ENCODE assay signal across 11 mouse cellular contexts in the genomic region with DNA sequence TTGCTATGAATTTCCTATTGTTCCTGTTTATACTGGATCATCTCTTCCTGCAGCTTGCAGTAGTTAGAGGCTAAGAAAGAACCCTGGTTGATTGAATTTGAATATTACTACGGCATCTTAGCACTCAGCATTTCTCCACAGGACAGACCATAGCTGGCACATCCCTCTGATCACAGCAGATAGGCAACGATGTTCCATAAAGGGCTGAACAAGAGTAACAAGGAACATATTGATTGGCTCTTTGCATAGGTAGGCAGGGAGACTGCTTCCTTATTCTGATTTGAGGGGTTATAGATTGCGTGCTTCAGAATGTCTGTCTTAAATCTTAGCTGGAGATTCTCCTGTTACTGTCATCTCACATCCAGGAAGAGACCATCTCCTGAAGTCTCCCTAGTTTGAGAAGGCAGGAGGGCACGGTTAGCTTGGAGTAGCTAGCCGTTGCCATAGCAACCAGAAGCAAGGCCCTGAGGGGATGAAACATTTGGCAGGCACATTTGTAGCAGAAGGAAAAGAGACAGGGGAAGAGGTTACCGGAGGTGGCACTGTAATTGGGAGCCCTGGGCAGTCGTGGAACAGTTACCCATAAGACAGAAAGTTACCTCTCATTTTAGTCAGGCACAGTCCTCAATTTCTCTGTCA.
DNase-seq lines count a peak whose midpoint lies in the region; ATAC-seq lines count a peak whose summit lies in the region.
"Had no signal": no experiment of that assay in that cellular context is flagged by ENCODE, and none has a peak within 500 bp of the region (broad histone marks: within the 10 kb centered on the region; RNA-seq: fewer than 3 reads in every experiment).

No protein-coding gene starts in this region.

- no peaks in the 10 kb centered on the region for H3K36me3 ChIP-seq in hindbrain, embryonic 14.5 days (replicated peaks; ENCODE audit: control insufficient read depth, insufficient read depth)
- H3K36me3 ChIP-seq in neural tube, embryonic 15.5 days = no peaks in the 10 kb centered on the region
- no peaks in the 10 kb centered on the region for H3K36me3 ChIP-seq in liver, embryonic 11.5 days (ENCODE audit: control insufficient read depth, insufficient read depth, low read length)
- H3K36me3 ChIP-seq: stomach, embryonic 15.5 days had no signal

- DNase-seq in heart, adult 11 months = peak; percentile 71
- DNase-seq in heart, postnatal 14 days = no peak
- peak; percentile 85 to 89 for DNase-seq in cerebellum, postnatal 10 days
- DNase-seq in hindbrain, embryonic 14.5 days (ENCODE audit: low spot score) = peak; percentile 77
- no peak for DNase-seq in liver, embryonic 11.5 days (ENCODE audit: low spot score)
- DNase-seq in layer of hippocampus, adult 8-10 months (ENCODE audit: low spot score in 2 of 2) = no peak
- DNase-seq in heart, postnatal 25 days (ENCODE audit: low spot score) = no peak

- H3K27me3 ChIP-seq in hindbrain, embryonic 14.5 days (ENCODE audit: control insufficient read depth, insufficient read depth, low read length) = no peaks in the 10 kb centered on the region
- no peaks in the 10 kb centered on the region for H3K27me3 ChIP-seq in neural tube, embryonic 15.5 days (replicated peaks)
- H3K27me3 ChIP-seq in liver, embryonic 11.5 days (replicated peaks; ENCODE audit: control insufficient read depth, insufficient read depth, low read length) = no peaks in the 10 kb centered on the region
- H3K27me3 ChIP-seq: CH12.LX; megakaryocyte, embryonic 14.5 days; stomach, embryonic 15.5 days had no signal

- peak overlapping the region; percentile 66 for H3K27ac ChIP-seq in hindbrain, embryonic 14.5 days
- H3K27ac ChIP-seq in neural tube, embryonic 15.5 days (replicated peaks) = peak overlapping the region; percentile 49
- H3K27ac ChIP-seq in liver, embryonic 11.5 days (ENCODE audit: low read depth, low read length) = no peak overlapping the region
- H3K27ac ChIP-seq: stomach, embryonic 15.5 days had no signal

- ATAC-seq in hindbrain, embryonic 14.5 days (ENCODE audit: low FRiP score) = peak; percentile 75
- ATAC-seq in neural tube, embryonic 15.5 days (ENCODE audit: low FRiP score) = peak; percentile 79; the same call in 1 of the 2 replicates
- no peak for ATAC-seq in liver, embryonic 11.5 days (replicated peaks; ENCODE audit: low FRiP score)

- 32% methylated on average over 7 of the region's 7 CpGs for WGBS in hindbrain, embryonic 14.5 days
- 33% methylated on average over 7 of the region's 7 CpGs for WGBS in neural tube, embryonic 15.5 days
- WGBS in liver, embryonic 11.5 days = 67% methylated on average over 7 of the region's 7 CpGs

- peaks cover 14% of the 10 kb centered on the region for H3K4me1 ChIP-seq in hindbrain, embryonic 14.5 days (replicated peaks; ENCODE audit: control insufficient read depth, insufficient read depth, low read length)
- peaks cover 11% of the 10 kb centered on the region for H3K4me1 ChIP-seq in neural tube, embryonic 15.5 days
- H3K4me1 ChIP-seq in liver, embryonic 11.5 days (replicated peaks; ENCODE audit: control insufficient read depth, insufficient read depth, low read length) = no peaks in the 10 kb centered on the region
- H3K4me1 ChIP-seq: megakaryocyte, embryonic 14.5 days; stomach, embryonic 15.5 days had no signal

- no peaks in the 10 kb centered on the region for H3K9me3 ChIP-seq in hindbrain, embryonic 14.5 days (ENCODE audit: control insufficient read depth, low read length)
- H3K9me3 ChIP-seq in neural tube, embryonic 15.5 days (replicated peaks) = no peaks in the 10 kb centered on the region
- peaks cover 4% of the 10 kb centered on the region; the same call in 1 of the 2 replicates for H3K9me3 ChIP-seq in liver, embryonic 11.5 days (ENCODE audit: control insufficient read depth, low read length)
- H3K9me3 ChIP-seq: stomach, embryonic 15.5 days had no signal

- no peak overlapping the region for H3K9ac ChIP-seq in hindbrain, embryonic 14.5 days
- H3K9ac ChIP-seq in neural tube, embryonic 15.5 days (replicated peaks) = no peak overlapping the region
- no peak overlapping the region for H3K9ac ChIP-seq in liver, embryonic 11.5 days (ENCODE audit: low read depth, low read length)
- H3K9ac ChIP-seq: stomach, embryonic 15.5 days had no signal

- intact Hi-C loops in heart, postnatal 14 days (cut with DNase I) = no loop called here
- intact Hi-C loops in heart, postnatal 25 days (cut with DNase I) = no loop called here

- H3K4me3 ChIP-seq in hindbrain, embryonic 14.5 days (replicated peaks; ENCODE audit: low read length) = no peak overlapping the region
- H3K4me3 ChIP-seq in neural tube, embryonic 15.5 days (replicated peaks) = no peak overlapping the region
- H3K4me3 ChIP-seq in liver, embryonic 11.5 days (ENCODE audit: low read depth, low read length) = no peak overlapping the region
- H3K4me3 ChIP-seq: megakaryocyte, embryonic 14.5 days; stomach, embryonic 15.5 days had no signal

- H3K4me2 ChIP-seq in hindbrain, embryonic 14.5 days (replicated peaks) = no peak overlapping the region
- H3K4me2 ChIP-seq in neural tube, embryonic 15.5 days = no peak overlapping the region
- H3K4me2 ChIP-seq in liver, embryonic 11.5 days = no peak overlapping the region
- H3K4me2 ChIP-seq: stomach, embryonic 15.5 days had no signal

Comparison
In these comparisons a context has a peak if more than half of its experiments do, and no peak if none do; other contexts are left out.
1. DNase-seq: peak in heart, adult 11 months (single experiment), cerebellum, postnatal 10 days (2 of 2) and hindbrain, embryonic 14.5 days (single experiment); none in heart, postnatal 14 days (0 of 2), liver, embryonic 11.5 days (single experiment), layer of hippocampus, adult 8-10 months (0 of 2) and heart, postnatal 25 days (single experiment).